Mouse (Mus musculus): ENCODE data around the gene Clstn1.

Gene Clstn1

DNA sequence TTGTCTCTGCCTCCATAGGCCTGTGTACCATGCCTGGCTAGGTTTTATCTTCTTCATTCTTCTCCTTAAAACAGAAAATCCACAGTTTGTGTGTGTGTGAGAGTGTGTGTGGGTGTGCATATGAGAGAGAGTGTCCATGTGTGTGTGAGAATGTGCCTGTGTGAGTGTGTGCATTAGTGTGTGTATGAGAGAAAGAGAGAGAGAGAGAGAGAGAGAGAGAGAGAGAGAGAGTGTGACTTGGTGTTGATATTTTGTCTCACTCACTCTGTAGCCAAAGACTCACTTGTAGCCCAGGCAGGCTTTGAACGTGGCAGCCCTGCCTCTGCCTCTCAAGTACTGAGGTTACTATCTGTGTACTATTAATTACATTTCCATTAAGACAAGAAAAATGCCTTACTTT, 47.9 kb downstream of the Clstn1 start:
- DNase-seq (ENCODE audit: low read depth, low spot score) = no peak

DNA sequence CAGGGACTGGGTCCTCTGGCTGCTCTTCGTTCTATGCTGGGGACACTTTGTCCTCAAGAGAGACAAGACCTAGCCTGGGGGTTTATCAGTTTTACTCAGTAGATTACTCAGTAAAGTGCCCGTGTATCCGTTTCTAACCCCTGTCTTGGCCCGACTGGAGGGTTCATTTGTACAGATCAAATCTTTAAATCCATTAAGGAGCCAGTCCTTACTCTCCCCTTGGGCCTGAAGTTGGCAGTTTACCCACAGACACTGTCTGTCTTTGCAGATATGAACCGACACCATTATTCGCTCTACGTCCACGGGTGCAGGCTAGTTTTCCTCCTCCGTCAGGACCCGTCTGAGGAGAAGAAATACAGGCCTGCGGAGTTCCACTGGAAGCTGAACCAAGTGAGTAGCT, 48.7 kb downstream of the Clstn1 start:
- DNase-seq (ENCODE audit: low read depth, low spot score) = no peak

GRCm38 (mm10) chr4:149635915-149636415, 49.7 kb downstream of the Clstn1 start:
- DNase-seq (ENCODE audit: low read depth, low spot score) = no peak

DNA sequence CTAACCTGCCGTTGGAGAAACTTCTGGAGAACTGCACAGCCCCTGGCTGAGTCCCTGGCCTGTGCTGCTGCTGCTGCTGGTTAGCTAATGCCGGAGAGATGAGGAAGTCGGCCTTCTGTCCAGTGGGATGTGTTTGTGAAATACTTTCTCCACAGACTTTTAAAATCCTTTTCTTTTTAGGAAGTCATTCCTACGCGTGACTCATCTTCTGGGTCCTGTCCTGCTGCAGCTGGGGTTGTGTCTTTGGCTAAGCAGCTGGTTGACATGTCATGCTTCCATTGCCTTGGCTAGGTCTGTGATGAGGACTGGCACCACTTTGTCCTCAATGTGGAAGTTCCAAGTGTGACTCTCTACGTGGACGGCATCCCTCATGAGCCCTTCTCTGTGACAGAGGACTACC, 51.7 kb downstream of the Clstn1 start:
- no peak for DNase-seq (ENCODE audit: low read depth, low spot score)

GRCm38 (mm10) chr4:149640831-149641230, 54.6 kb downstream of the Clstn1 start:
- DNase-seq (ENCODE audit: low read depth, low spot score) = no peak

DNA sequence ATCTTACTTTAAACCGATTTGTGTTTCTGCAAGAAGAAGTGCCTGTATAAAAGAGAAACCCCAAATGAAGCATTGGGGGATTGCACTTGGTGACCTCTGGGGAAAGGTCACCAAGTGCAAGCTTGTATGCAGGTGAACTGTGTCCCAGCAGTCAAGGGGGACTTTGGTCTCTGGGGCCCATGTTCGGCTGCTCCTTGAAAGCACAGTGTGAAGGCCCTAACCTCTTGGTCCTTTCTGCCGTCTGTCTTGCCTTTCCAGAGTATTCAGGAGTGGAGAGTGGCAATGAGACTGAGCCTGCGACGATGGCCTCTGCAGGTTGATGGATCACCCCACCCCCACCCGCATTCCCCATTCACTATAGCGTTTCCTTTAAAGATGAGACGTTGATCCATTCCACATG, 55.1 kb downstream of the Clstn1 start:
- no peak for DNase-seq (ENCODE audit: low read depth, low spot score)

DNA sequence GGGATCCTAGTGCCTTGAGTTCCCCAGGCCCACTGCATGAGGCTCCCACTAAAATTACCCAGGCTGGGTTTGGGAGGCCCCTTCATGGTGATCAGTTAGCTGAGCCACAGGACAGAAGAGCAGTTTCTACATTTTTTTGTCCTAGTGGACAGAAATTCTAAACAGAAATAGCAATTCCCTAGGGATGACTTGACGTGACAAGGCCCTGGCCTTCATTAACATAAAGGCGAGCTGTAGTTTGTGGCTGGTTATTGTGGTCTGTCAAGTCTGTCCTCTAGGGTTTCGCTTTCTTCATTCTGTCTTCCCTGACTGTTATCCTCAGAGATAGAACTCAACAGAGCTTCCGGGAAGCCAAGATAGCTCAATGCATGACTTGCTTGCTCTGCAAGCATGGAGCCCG, 55.7 kb downstream of the Clstn1 start:
- DNase-seq (ENCODE audit: low read depth, low spot score) = no peak

DNA sequence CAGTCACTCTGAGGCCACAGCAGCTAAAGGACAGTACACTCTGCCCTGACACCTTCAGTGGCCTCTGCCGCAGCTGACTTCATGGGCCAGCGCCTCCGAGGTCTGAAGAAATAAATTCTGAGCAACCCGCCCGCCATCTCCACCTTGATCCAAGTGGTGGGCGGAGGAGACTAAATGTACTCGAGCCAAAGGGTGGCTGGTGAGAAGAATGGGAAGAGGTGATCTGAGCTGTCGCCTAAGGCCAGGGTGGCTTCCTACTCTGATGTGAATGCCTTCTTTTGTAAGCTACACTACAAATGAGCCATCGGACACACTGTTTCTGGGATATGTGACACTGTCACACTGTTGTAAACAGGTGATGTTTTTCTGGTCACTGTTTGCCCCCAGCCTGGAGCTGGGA, 59.5 kb downstream of the Clstn1 start:
- DNase-seq (ENCODE audit: low read depth, low spot score) = no peak

GRCm38 (mm10) chr4:149648031-149648805, 62.0 kb downstream of the Clstn1 start:
- DNase-seq (ENCODE audit: low read depth, low spot score) = no peak

GRCm38 (mm10) chr4:149650493-149651193, 64.4 kb downstream of the Clstn1 start:
- DNase-seq (ENCODE audit: low read depth, low spot score) = peak; percentile 67

DNA sequence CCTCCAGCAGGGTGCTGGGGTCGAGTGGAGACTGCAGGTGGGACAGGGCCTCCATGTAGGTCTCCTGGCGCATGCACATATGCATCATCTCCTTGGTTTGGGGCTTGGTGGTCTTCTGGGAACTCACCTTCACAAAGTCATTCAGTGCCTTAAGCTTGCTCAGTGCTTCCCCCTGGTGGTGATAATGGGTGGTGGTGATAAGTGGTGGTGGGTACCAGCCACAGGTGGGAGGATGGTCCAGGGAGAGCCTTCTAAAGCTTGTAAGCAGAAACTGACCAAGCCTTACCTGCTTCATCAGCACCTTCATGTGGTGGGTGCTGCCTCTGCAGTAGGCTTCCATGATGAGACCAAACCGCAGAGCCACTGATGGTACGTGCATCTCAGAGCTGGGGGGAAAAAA, 68.0 kb downstream of the Clstn1 start:
- DNase-seq (ENCODE audit: low read depth, low spot score) = peak; percentile 29

DNA sequence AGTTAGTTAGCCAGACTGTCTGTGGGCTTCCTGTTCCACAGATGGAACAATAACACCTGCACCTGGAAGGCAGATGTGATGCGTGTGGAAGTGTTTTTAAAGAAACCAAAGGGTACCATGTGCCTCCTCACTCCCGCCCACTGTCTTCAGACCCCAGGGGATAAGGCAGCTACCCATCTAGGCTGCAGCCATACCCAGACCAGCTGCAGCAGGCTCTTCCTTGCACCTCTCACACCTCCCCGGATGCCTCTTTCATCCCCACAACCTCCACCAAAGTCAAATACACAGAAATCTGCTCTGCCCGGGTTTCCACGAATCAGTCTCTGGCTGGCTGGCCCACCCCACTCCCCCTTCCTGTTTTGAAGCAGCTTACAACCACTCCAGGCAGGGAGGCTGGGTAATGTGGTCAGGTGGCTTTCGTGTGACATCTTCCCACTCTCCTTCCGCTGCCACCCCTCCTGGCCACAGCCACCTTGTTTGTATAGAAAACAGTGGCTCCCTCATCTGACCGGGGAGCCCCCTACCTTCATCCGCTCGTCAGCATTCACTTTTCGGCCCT, 71.7 kb downstream of the Clstn1 start:
- DNase-seq (ENCODE audit: low read depth, low spot score) = no peak

- DNase-seq (ENCODE audit: low read depth, low spot score) = no peak
Measured at GRCm38 (mm10) chr4:149659495-149660116, 73.3 kb downstream of the Clstn1 start.

GRCm38 (mm10) chr4:149660598-149660997, 74.3 kb downstream of the Clstn1 start:
- no peak for DNase-seq (ENCODE audit: low read depth, low spot score)

DNA sequence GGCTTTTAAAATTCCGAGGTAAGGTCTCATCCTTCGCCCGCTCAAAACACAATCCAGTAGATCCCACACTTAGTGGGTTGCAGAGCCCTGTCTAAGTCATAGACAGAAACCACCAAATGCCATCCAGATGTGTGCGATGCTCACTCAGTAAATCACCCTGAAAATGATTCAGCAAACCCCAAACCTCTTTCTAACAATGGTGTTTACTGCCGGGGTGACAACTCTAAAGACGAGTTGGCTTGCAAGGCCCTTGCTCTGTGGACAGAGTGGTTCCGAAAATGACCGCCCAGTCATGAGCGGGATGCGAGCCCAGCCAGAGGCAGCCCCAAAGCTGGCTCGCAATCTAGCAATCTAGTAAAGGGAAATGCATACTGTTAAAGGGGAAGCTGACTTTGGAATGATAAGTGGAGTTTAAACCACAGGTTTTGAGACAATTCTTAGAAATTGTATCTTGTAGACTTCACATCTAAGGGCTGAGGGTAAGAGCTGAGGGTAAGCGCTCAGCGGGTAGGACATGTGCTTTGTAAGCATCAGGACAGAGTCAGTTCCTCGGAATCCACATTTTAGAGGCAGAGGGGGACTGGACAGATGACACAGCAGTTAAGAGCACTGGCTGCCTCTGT, 75.8 kb downstream of the Clstn1 start:
- DNase-seq (ENCODE audit: low read depth, low spot score) = no peak

- no peak for DNase-seq (ENCODE audit: low read depth, low spot score)
Measured at GRCm38 (mm10) chr4:149663849-149664503, 77.7 kb downstream of the Clstn1 start.

- DNase-seq (ENCODE audit: low read depth, low spot score) = no peak
Measured at GRCm38 (mm10) chr4:149665016-149665691, 78.9 kb downstream of the Clstn1 start.

- DNase-seq (ENCODE audit: low read depth, low spot score) = no peak
Measured at GRCm38 (mm10) chr4:149665692-149666090, 79.4 kb downstream of the Clstn1 start.

GRCm38 (mm10) chr4:149671175-149671574, 84.9 kb downstream of the Clstn1 start:
- no peak for DNase-seq (ENCODE audit: low read depth, low spot score)

DNA sequence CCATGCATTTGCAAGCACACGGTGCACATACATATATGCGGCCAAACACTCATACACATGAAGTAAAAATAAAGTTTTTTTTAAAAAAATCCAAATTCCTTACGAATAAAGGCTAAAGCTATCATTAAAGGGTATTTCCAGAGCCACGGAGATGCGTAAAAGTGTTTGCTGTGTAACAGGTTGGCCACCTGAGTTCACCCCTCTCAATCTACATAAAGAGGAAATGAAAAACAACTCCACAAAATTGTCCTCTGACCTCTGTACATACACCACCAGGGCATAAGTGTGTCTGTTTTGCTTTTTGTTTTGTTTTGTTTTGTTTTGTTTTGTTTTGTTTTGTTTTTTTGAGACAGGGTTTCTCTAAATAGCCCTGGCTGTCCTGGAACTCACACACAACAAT, 86.5 kb downstream of the Clstn1 start:
- no peak for DNase-seq (ENCODE audit: low read depth, low spot score)
